Comparison of ENCODE assay signal across 18 mouse cellular contexts in genomic region chr1:155013361-155013760, GRCm38 (mm10).
"Had no signal": no experiment of that assay in that cellular context is flagged by ENCODE, and none has a peak within 500 bp of the region (broad histone marks: within the 10 kb centered on the region; RNA-seq: fewer than 3 reads in every experiment).

No protein-coding gene starts in this region.

- H3K4me2 ChIP-seq: limb, embryonic 13.5 days; liver, embryonic 12.5 days; liver, embryonic 15.5 days; midbrain, embryonic 12.5 days; midbrain, embryonic 15.5 days; neural tube, embryonic 12.5 days; neural tube, embryonic 15.5 days had no signal

- H3K4me1 ChIP-seq: liver, embryonic 12.5 days; liver, embryonic 15.5 days; midbrain, embryonic 12.5 days; midbrain, embryonic 15.5 days had no signal

- ATAC-seq: liver, embryonic 12.5 days; midbrain, embryonic 15.5 days had no signal

- DNase-seq: kidney, postnatal 10 days; kidney, postnatal 36 days; liver; lung, postnatal 14 days; right cerebral cortex, postnatal 14 days; right cerebral cortex, postnatal 4 days; thymus, adult 2 months; thymus, postnatal 14 days; thymus, postnatal 4 days had no signal

- H3K9me3 ChIP-seq: limb, embryonic 10.5 days; limb, embryonic 13.5 days; liver, embryonic 12.5 days; liver, embryonic 15.5 days; midbrain, embryonic 12.5 days; midbrain, embryonic 15.5 days; neural tube, embryonic 12.5 days; neural tube, embryonic 15.5 days had no signal

- H3K27ac ChIP-seq: limb, embryonic 10.5 days; limb, embryonic 13.5 days; liver, embryonic 12.5 days; liver, embryonic 15.5 days; midbrain, embryonic 12.5 days; midbrain, embryonic 15.5 days; neural tube, embryonic 12.5 days; neural tube, embryonic 15.5 days; stomach, postnatal 0 days had no signal

- H3K27me3 ChIP-seq: limb, embryonic 13.5 days; neural tube, embryonic 15.5 days had no signal

- H3K36me3 ChIP-seq: limb, embryonic 10.5 days; limb, embryonic 13.5 days; liver, embryonic 12.5 days; liver, embryonic 15.5 days; midbrain, embryonic 12.5 days; midbrain, embryonic 15.5 days; neural tube, embryonic 12.5 days; neural tube, embryonic 15.5 days had no signal

- H3K9ac ChIP-seq: limb, embryonic 13.5 days; liver, embryonic 12.5 days; liver, embryonic 15.5 days; midbrain, embryonic 12.5 days; midbrain, embryonic 15.5 days; neural tube, embryonic 12.5 days; neural tube, embryonic 15.5 days had no signal

- H3K4me3 ChIP-seq: limb, embryonic 10.5 days; limb, embryonic 13.5 days; liver, embryonic 12.5 days; liver, embryonic 15.5 days; midbrain, embryonic 12.5 days; midbrain, embryonic 15.5 days; neural tube, embryonic 12.5 days; neural tube, embryonic 15.5 days had no signal
